Mouse (Mus musculus) CD4-positive helper T cell, adult 2 months (primary cell): ENCODE results near the gene Cfap69.
"Not testable (repeated sequence)": the region's sequence is repeated elsewhere in the genome, so short reads cannot be mapped to it uniquely, and the experiment has no call there.

Experiments
- DNase-seq: peaks from one replicate; pipeline ENCODE4 v3.0.0-alpha.2; 2012; ENCODE audit warnings: low read depth, missing footprints, low spot score

Gene Cfap69

DNA sequence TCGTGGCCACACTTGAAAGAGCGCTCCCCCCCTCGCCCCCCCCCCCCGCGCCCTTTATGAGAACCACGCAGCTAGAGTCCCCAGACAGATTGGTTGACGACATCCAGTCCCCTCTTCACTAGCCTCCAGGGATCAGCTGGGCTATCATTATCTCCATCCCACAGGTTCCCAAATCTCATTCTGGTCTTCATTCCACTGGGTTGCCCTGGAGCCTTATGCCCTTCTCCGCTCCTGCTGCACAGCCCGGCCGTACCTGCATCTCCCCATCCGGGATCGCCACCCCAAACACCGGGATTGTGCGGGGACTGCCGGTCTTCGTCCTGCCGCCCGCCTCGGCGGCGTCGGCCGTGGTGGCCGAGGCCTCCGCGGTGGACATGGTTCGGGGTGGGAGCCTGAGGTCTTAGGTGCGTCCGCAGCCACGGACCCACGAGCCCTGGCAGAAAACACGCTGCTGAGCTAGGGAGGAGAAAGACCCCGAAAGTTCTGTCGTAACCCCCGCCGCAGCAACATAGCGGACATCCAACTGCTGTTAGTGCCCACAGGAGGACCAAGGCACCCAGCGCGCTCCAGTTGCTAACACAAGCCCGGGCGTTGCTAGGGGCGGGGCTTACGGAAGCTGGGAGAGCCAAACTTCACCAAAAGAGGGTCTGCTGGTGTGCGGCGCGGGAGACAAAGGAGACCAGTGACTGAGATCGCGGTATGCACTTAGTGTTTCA lies at the start of gene Cfap69:
Gene Cfap69 (minus strand): TSS at position 585 of the 716 bp plus-strand sequence.
- no peak for DNase-seq

DNA sequence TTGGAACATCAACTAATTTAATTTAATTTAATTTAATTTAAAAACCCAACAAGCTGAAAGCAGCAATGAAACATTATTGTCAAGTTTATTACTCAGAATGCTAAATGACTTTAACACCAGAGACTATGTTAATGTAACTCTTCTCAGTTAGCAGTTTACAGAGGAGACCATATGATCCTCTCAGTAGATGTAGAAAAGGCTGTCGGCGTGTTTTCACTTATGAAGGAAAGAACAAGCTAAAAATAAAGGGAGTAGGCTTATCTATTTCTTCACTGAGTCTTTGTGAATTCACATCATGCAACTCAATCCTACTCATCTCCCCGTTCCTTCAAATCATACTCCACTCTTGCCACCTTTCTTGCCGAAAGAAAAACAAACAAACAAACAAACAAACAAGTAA lies 47.0 kb upstream of the Cfap69 start:
- DNase-seq = no peak

DNA sequence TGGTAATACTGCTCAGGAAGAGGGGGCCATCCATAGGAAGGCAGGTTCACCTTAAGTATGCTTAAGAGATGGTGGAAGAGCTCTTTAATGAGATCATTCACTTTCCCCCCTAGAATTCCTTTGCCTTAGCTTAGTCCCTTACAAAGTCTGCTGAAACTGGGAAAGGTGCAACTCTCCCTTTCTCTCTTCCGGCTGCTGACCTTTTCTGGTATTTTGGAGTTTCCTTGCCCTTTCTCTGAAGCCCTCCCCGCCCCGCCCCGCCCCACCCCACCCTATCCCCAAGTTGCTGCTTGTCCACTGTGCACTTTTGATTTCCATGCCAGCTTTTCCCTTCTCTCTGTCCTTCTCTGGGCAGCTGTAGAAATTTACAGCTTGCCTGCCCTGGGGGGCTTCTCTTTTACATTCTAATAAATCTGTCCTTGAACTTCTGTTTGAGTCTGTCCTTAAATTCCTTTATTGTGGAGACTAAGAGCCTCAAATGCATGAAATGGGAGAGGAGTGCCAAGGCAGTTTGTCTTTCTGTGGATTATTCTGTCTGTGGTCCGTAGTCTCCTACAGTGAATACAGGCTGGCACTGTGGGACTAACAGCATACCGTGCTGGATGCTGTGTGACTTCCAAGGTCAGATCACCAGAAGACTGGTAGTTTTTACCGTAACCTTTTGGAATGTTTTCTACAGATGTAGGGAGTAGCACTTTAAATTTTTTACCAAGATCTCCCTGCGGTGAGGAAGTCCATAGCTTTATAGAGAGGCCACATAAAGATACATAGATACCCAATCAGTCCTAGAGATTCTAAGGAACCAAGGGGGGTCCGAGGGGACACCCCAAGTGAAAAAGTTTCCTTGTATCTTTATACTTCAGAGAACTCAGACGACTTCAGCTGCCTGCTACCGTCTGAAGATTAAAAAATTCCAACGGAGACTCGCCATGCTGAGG lies 43.6 kb upstream of the Cfap69 start:
- no peak for DNase-seq

DNA sequence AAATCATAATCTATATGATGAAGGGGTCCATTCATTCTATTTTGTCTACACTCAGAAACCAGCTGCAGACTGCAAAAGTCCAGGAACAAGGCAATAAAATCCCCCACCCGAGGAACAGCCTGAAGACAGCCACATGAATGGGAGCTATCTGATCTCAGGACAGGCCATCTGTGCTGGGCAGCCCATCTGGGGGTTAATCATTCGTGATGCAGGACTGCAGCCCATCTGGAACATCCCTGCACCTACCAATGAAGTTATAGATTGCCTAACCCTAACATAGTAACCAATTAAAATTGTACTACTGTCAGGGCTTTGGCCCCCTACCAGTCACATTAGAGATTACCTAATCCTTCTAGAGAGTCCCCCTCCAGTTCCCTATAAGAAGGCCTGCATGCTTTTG lies 41.0 kb upstream of the Cfap69 start:
- DNase-seq = no peak

DNA sequence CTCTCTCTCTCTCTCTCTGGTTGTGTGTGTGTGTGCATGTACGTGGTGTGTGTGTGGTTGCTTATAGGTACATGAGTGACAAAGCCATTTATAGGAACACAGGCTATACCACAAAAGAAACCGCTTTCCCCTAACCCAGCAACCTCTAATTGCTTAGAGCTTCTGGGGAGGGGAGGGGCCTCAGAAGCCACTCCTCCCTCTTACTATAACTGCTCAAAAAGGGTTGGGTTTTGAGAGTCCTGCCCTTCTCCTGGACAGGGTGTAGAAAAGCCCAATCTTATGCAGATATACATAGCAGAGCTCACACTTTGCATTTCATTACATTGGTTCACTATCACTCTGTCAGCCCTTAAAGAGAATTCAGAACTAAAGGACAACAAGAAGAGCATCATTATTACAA lies 36.3 kb upstream of the Cfap69 start:
- DNase-seq = no peak

DNA sequence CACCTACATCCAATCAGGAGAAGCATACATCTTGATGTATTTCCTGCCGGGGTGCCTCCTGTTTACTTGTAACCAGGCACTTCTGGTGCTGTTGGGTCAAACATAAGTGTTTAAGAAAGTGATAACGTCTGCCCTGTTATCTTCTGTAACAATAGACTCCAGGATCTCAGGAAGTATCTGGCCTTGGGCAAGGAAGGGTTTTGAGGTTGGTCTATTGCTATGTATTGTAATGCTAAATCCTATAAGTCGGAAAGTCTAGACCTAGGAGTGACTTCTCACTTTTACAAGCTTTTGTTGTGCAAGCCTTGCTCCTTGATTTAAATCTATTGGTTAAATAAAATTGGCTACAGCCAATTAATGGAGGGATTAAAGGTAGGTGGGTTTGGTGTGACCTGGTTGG lies 34.8 kb upstream of the Cfap69 start:
- DNase-seq = no peak

DNA sequence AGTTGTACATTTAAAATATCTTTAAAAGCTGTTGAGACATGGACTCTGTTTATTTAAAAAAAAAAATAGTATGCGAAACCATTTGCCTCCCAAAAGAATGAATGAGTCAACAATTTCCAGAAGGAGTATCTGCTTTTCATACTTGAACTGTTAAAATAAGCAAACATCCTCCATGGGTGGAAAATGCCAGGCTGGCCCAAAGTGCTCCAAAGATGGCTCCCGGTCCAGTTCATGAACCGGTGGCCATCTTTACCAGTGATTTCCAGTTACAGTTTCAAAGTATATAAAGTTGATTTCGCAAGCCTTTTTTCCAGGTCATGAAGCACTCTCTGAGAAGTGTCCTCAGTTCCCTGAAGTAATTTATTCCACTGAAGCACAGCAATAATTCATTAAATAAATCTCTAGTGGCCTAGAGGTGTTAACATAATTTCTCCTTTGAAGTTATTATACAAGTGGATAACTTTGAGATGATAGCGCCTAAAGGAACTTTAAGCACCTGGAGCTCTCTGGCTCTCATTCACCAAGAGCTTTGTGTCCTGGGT lies 31.4 kb upstream of the Cfap69 start:
- DNase-seq = no peak

DNA sequence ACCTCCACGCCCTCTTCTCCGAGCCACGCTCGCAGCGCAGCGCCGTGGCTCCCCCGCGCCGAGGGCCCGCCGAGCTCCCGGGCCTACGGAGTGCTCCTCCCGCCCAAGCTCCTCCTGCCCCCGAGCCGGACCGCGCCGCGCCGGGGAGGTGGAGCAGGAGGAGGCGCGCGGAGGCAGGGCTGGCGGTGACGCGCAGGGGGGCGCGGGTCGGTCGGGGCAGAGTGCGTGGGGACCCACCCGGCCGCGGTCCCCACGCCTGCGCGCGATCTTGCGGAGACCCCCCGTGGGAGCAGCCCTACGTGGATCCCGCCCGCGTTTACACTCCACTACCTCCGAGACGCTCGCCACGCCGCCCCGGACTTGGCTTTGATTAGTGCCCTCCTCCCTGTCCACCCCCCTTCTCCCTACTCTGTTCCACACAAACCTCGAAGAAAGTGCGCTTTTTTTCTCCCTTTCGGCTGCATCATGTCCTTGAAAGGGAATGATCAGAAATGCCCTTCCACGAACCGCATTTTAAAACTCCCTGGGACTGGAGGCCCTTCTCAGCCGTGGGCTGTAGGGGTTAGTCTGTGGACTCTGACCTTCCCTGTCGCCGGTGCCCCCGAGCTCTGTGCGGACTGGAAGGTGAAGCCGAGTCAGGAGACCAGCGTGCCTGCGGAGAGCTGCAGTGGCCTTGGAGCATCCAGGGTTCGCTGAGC lies 30.1 kb upstream of the Cfap69 start, which contains the start of gene Steap2:
Gene Steap2 (minus strand): TSS at position 623 of the 698 bp plus-strand sequence.
- no peak for DNase-seq

DNA sequence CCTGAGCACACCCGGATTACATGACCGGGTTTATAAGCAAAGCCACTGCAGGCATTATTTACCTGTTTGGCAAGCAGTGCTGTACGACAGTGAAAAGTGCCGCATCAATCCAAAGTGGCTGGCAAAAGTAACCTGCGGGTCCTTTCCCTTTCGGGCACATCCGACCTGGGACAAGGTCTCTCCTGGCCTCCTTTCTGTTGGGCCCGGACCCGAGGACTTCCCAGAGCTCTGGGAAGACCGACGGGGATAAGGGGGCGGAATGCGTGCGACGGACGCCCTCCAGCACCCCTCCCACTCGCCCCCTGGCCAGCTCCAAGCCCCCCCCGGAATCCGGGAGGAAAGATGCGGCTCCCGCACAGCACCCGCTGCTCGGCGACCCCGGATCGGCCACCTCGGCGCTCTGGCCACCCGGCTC lies 29.5 kb upstream of the Cfap69 start:
- DNase-seq = no peak

DNA sequence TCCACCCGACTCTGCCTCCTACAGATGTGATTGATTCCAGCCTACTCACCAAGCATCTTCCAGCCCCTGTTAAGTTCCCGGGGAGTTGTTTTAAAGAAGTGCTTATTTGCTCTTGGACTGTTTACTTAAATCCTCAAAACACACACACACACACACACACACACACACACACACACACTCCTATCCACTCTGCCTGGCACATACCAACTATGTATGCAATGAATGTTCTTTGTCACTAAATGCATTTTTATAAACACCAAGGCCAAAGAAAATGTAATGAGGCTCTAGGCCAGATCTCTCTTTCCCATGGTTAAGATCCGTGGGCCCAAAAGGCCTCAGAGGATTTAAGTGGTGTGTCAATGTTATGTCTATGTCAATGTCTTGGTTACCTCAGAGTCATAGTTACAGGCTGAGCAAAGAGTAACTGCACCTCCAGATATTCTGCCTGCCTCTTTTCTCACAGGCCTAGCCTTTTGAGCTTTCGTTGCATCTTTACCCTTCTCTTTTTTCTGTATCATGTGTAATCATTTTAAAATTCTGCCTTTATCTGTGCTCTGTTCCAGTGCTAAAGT lies 28.2 kb upstream of the Cfap69 start:
- no peak for DNase-seq

DNA sequence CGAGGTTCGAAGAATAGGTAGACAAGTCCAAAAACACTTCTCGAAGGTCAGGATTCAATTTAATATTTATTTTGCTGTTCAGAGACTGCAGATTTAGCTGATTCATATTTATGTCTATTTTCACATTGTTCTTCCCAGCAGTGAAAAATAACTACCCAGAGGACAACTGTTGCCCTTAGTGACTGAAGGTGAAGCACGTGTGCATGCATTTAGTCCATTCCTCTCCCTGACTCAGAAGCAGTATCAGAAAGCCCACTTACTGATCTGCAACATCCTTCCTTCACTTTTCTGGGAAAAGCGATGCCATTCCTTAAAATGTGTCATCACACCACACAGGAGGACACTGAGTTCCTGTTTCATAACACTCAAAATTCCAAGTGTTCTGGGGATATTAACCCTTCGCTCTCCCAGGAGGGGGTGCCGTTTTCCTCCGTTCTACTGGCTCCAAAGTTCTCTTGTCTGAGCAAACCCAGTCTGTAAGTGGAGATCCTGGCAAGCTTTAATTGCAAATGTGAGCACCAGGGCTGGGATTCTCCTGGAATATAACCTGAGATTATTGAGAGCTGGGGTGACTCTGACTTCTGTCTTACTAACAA lies 25.0 kb upstream of the Cfap69 start:
- DNase-seq = no peak

DNA sequence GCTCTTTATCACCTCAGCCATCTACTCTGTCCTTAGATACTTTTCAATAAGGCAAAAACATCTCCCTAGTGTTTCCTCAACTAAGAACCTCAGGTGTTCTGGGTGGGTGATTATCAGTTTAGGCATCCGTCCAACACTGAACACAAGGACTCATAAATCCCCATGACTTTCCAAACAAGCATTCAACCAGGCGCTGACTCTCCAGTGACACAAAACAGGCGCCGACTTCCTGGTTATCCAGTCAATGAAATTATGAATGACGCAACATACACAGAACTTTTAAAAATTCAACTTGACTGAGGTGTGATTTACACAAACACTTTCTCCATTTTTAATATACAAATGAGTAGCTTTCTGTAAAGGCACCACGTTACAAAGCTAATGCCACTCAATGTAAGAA lies 24.2 kb upstream of the Cfap69 start:
- no peak for DNase-seq

DNA sequence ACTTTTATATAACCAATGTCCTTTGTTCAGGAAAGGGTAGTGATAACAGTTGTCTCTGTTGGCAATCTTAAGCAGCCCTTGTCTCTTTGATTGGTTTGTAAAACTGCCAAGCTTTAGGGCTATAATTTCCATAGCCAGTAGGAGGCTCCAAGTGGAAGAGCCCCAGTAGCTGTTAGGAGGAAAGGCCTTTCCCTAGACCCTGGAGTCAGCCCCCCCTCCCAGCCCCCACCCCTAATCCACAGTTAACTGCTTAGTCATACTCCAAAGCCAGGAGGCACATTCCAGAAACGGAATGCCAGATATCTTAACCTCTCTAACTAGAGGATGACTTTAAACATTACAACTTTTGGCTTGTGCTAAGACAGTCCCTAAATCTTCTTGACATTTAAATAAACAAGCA lies 22.9 kb upstream of the Cfap69 start:
- no peak for DNase-seq

DNA sequence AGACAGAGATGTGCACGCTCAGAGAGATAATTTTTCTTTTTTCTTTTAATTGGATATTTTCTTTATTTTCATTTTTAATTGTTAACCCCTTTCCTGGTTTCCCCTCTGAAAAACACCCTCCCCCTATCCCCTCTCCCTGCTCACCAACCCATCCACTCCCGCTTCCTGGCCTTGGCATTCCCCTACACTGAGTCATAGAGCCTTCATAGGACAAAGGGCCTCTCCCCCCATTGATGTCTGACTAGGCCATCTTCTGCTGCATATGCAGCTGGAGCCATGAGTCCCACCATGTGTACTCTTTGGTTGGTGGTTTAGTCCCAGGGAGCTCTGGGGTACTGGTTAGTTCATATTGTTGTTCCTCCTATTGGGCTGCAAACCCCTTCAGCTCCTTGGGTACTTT lies 20.9 kb upstream of the Cfap69 start:
- not testable (repeated sequence) for DNase-seq

DNA sequence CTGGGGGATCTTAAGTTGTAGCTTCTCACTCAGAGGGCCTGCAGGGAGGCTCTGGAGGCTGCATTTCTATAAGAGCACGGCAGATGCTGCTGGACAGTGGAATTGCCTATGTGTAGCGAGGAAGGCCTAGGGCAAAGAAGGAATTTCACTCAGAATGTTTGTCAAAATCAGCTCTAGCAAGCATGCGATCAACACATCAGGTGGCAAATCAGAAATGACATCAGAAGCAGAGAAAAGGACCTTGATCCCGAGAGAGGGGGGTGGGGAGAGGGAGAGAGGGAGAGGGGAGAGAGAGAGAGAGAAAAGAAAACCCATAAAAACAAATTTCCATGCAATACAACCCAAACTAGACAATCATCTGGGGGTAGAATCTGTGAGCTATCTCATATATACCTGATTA lies 19.3 kb upstream of the Cfap69 start:
- DNase-seq = no peak

DNA sequence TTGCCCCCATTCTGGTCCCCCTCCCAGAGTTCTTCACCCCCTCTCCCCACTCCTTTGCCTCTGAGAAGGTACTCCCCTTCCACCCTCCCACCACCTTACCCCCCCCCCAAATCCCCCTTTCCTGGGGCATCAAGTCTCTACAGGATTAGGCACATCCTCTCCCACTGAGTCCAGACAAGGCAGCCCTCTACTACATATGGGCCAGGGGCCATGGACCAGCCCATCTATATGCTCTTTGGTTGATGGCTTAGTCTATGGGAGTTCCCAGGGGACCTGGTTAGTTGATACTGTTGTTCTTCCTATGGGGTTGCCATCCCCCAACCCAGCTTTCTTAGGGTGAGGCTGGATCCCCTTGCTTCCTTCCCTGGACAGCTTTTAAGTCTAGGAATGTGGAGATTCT lies 15.4 kb upstream of the Cfap69 start:
- DNase-seq = no peak

DNA sequence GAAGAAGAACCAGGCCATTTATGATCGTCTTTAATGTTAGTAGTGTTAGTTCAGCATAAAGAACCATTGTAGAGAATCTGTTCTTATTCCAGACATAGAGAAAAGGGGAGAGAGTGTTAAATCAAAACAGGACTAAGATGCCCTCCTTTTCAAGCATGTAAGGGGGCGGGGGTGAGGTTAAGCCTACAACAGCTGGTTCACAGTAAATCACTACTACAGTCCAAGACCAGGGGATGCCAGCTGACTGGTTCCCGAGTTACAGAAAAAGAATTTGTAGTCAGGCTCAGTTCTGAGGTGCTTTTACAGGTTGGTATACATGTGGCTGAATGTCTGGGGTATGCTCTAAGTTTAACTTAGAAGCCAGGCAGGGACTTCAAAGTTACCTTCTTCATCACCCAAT lies 12.0 kb upstream of the Cfap69 start:
- DNase-seq = no peak

DNA sequence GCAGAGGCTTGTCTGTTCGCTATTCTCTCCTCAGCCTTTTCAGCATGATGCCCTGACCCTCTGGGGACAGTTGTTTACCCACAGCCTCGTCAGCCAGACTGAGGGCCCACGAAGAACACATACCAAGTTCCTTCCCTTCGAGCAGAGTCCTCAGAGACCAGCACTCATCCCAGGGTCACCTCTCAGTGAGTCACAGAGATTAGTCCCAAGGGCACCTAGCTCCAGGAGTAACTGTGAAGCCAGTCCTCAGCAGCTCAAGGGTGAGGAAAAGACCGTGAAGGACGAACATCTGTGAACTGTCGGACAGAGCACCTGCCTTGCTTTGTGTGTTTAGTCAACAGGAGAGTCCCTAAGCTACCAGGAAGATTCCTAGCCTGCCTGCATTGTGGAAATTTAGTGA lies 4.9 kb upstream of the Cfap69 start:
- no peak for DNase-seq

DNA sequence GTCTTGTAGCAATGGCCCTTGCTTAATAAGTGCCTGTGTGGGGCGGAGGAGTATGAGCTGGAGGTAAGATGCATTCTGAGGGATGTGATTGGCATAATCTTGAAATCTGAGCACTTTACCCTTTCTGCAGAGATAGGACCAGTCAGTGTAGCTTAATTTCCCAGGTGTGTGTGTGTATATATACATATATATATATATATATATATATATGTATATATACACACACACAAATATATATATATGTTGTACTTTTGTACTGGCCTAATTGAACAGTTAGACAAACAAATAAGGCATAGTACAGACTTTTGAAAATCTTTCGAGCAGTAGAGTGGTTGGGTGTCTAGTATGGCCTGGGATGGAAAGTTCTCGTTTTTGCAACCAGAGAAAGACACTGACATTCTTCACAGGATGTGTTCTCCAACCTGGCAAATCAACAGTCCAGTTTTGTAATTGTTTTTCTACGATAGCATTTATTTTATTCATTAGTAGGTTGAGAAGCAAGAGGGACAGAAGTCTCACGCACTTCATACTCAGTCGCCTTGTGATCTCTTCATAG lies 410 bp upstream of the Cfap69 start:
- DNase-seq = no peak

DNA sequence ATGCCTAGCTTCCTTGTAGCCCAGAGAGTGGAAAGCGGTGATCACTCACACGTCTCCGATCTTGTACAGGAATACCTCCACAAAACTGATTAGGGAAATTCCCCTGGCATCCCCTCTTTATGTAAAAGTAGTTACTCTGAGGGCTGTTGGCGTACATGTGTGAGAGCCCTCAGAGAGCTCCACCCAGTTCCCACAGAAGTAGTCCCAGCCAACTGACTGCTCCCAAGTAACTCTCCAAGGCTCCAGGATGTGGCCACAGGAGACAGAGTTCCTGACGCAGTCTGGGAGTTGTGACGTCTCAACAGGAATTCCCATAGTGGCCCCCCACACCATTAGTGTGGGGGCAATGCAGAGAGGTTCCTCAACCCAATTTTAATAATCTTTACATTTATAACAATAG lies 982 bp downstream of the Cfap69 start:
- DNase-seq = no peak

DNA sequence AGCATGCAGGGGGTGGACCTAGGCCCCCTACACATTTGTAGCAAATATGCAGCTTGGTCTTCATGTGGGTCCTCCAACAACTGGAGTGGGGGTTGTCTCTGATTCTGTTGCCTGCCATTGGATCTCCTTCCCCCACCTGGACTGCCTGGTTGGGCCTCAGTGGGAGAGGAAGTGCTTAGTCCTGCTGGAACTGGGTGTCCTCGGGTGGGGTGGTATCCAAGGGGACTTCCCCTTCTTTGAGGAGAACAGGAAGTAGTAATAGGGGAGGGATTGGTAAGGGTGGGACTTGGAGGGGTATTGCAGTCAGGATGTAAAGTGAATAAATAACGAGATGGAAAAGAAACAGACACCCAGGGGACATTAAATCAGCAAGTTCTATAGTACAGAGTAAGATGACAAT lies 5.4 kb downstream of the Cfap69 start:
- no peak for DNase-seq
